Mouse (Mus musculus) forebrain, embryonic 16.5 days (tissue): ENCODE data around the gene Olfr735. TPM values are rescaled to one million over a fixed set of nuclear protein-coding genes. Genes with fewer than 3 reads are reported as not detected.

Experiments
- polyA plus RNA-seq: library from polyadenylated mRNA; unstranded; fragments of >200 nt; fragmentation: Nextera tagmentation; extraction: Ambion mirVana; gene quantifications from 2 replicates; pipeline ENCODE4 v1.2.1, GENCODE M21; 2015

Gene Olfr735
- polyA plus RNA-seq, 1 experiment from 2014 or later: not detected

Other genes with a start within 250 kb of the Olfr735 start
- not detected in 2 replicates for gene Olfr727, start 225.7 kb downstream of the Olfr735 start, polyA plus RNA-seq
- not detected in 2 replicates for gene Olfr728, start 206.2 kb downstream of the Olfr735 start, polyA plus RNA-seq
- gene Olfr729, start 196.0 kb downstream of the Olfr735 start, polyA plus RNA-seq: not detected in 2 replicates
- gene Olfr730, start 160.7 kb downstream of the Olfr735 start, polyA plus RNA-seq: not detected in 2 replicates
- gene Olfr731, start 107.0 kb downstream of the Olfr735 start, polyA plus RNA-seq: not detected in 2 replicates
- gene Olfr732, start 64.7 kb downstream of the Olfr735 start, polyA plus RNA-seq: not detected in 2 replicates
- gene Olfr733, start 47.4 kb downstream of the Olfr735 start, polyA plus RNA-seq: 0.06 TPM in 1 of 2 replicates, not detected in the other
- gene Olfr734, start 22.1 kb downstream of the Olfr735 start, polyA plus RNA-seq: not detected in 2 replicates
- gene Tlr11, start 9.0 kb upstream of the Olfr735 start, polyA plus RNA-seq: not detected in 2 replicates
- not detected in 2 replicates for gene Olfr736, start 32.3 kb upstream of the Olfr735 start, polyA plus RNA-seq
- gene Olfr738, start 58.7 kb upstream of the Olfr735 start, polyA plus RNA-seq: not detected in 2 replicates
- not detected in 2 replicates for gene Olfr739, start 69.8 kb upstream of the Olfr735 start, polyA plus RNA-seq
- gene Olfr740, start 96.7 kb upstream of the Olfr735 start, polyA plus RNA-seq: not detected in 2 replicates
- gene Olfr741, start 123.9 kb upstream of the Olfr735 start, polyA plus RNA-seq: not detected in 2 replicates
- not detected in 2 replicates for gene Olfr742, start 154.7 kb upstream of the Olfr735 start, polyA plus RNA-seq
- gene Olfr743, start 173.0 kb upstream of the Olfr735 start, polyA plus RNA-seq: not detected in 2 replicates